Mouse (Mus musculus) layer of hippocampus, adult 9-11 months (tissue): Measurements from ENCODE around the gene BC049762.

Experiments used
- DNase-seq: peaks from one replicate; pipeline ENCODE4 v3.0.0; 2022

Gene BC049762

DNA sequence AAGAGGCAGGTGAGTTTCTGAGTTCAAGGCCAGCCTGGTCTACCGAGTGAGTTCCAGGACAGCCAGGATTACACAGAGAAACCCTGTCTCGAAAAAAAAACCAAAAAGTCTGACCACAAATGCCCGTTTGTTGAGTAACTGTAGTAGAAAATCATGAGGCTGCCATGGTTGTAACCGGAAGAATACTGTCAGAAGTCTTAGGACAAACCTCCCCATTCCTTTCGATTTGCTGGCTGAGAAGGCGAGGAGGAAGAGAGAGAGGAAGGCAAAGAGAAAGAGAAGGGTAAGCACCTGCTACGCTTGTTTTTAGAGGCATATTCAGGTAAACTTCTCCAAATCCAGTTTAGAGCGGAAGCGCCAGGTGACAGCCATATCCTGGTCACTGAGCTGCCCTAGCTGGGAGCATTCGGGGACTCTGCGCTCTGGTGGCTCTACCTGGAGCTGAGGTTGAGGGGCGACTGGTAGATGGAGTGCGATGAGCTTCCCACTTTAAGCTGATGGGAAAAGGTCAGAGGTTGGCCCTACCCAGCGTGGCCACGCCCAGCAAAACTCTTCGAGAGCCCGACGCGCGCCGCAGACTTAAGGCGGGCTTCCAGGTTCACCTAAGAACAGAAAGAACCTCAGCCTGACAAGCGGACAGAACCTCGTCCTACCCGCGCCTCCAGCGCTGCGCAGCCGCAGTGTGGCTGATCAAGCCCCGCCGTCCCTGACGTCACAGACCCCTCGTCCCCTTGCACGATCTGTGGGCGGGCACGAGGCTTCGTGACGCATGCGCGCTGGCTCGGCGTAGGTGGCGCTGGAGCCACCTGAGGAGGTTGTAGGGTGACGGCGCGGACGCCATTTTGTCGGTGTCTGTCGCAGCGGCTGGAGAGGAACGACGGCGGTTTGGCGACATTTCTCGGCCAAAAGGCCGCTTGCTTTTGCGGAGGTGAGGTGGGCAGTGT is at the start of gene BC049762:
Gene BC049762, minus strand, starts transcription at position 705 of the 944 bp plus-strand sequence.
- DNase-seq: peak; percentile 98

DNA sequence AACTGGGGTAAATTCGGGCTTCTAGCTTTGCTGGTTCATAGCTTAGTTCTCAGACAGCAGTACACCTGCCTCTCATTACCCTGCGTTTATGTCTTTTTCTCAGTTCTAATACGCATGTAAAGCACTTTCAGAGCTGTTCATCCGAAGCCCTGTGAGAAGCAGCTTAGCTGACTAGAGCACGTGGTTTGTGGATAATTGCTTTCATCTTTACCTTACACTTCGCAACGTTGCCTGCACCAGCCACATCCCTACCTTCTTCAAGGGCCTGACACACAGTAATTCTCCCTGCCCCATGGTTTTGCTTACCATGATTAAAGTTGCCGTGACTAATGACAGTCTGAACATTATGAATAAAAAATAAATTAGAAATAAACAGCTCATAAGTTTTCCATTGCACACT is 49.0 kb upstream of the BC049762 start:
- no peak for DNase-seq

DNA sequence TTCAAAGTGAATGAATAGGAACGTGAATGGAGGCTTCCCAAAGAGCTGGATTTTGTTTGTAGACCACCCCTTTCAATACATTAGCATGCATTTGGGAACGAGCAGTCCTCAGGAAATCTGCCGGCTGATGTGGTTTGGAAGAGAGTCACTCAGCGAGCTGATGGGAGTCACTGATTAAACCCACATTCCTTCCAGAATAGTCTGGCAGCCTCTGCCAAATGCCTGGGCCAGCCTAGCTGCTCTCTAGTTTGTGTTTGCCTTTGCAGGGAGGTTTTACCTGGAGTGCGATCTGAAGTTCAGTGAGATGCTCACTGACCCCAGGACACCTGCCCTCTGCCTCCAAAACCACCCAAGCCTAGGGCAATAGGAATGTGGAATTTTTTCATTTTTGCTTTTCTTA is 45.5 kb upstream of the BC049762 start:
- DNase-seq: no peak

DNA sequence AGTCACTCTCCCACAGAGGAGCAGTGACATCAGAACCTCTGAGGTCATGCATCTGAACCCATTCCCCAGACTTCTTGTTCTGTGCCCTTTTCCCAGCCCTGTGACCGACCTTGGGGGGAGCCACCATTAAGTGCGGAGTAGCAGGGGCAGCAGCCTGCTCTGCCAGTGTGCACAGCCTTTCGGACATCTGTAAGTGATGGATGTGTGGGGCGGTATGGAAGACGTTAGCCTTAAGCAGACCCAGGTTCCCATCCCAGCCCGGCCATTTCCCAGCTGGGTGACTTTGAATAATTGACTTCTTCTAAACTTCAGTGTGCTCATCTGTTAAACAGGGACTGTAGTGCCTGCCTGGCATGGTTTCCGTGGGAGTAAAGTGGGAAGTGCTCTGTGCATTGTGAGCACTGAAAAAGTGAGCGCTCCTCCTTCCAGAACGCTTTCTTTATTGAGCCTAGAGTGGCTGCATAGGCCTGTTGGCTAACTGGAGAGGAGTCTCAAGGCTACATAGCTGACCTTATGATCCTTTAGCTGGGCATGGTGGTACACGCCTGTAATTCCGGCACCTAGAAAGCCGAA is 41.2 kb upstream of the BC049762 start:
- DNase-seq: no peak

DNA sequence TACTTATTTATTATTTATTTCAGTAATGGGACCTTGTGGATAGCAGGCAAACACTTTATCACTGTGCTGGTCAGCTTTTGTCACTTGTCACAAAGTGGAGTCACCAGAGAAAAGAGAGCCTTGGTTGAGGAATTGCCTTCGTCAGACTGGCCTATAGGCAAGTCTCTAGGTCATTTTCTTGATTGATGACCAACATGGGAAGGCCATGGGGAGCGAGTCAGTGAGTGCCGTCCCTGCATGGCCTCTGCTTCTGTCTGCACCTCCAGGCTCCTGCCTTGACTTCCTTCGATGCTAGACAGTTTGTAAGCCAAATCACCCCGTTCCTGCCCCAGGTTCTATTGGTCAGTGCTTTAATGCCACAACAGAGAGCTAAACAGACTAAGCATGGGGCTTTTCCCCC is 39.5 kb upstream of the BC049762 start:
- DNase-seq: no peak

DNA sequence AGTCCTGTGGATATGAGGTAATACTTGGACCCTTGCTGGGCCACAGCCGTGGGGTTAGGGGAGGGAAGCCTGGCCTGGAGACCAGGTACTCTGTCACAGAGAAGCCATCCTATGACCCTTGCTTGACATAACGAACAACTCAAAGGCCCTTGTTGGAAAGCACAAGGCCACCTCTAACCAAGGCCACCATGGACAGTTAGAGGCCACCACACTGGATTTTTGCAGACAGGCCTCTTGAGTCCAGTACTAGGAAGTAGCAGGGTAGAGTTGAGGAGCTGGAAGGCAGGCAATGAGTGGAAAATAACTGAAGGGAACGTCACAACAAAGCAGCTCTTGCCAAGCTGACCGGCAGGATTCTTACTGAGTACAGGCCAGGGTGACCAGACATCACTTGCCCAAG is 35.8 kb upstream of the BC049762 start:
- DNase-seq: no peak

DNA sequence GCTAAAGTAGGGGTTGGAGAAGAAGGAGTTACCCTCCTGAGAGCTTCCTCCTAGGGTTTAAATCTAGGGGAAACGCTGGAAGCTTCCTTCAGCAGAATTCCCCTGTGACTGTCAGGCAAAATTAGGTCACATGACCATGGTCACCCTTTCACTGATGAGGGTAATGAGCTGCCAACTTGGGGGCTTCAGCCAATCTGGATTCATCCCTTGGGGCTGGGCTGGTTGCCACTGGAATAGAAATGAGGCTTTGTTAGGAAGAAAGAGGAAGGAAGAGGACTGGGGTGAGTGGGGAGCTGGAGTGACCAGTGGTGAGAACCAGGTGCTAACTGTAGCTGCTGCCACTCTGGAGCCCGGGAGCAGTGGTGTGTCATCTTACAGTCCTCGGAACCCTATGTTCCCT is 32.9 kb upstream of the BC049762 start:
- no peak for DNase-seq

DNA sequence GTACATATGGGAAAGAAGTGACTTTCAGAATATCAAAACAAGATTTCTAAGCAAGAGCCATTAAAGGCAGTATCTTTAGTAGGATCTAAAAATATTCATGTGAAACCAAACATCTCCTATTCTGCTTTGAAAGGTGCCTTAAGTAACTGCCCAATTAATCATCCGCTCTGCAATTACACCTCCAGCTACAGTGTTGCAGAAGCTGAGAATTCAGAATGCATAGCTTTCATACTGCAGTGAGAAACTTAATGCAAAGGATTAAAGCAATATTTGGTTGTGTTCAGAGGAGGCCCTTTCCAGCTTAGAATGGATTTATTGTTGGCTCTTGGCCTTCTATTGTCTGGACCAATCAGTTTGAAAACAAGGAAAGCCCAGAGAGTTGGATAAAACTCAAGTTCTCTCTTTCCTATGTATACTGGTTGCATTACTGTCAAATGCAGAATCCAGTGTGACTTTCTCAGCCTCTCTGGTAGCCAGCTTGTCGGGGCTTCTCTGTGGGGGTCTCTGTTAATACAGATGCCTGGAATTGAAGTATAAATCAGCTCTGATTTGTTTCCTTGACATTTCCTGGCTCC is 31.2 kb upstream of the BC049762 start:
- no peak for DNase-seq

DNA sequence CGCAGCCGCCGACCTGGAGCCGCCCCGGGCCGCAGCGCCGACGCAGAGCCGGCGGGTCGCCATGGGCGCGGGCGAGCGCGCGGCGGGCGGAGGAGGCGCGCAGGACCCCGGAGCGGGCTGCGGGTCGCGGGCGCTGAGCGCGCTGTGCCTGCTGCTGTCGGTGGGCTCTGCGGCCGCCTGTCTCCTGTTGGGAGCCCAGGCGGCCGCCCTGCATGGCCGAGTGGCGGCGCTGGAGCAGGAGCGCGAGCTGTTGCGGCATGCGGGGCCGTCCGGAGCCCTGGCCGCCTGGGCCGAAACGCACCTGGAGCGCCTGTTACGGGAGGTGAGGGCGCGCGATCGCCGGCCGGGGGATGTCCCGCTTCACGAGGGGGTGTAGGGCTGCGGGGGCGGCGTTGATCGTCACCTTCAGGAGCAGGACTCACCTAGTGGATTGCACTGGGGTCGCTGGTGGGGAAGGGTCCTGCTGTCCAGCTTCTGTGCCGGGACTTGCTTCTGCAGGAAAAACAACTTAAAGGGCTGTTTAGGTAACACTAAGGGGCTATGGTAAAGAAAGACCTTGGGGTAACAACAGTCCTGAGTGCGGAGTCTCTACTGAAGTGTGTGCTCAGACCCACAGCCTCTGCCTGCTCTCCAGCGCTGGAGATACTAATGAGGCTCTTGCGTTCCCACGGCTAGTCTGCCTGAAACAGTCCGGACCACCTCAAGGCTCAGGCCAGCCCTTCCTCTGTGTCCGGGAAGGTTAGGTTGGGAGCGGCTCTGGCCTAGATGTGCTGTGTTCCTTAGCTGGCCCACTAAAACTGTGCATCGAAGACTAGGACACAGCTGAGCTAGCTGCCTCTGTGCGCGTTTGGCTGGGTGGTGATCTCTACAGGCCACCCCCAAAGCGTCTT is 27.5 kb upstream of the BC049762 start:
- no peak for DNase-seq

DNA sequence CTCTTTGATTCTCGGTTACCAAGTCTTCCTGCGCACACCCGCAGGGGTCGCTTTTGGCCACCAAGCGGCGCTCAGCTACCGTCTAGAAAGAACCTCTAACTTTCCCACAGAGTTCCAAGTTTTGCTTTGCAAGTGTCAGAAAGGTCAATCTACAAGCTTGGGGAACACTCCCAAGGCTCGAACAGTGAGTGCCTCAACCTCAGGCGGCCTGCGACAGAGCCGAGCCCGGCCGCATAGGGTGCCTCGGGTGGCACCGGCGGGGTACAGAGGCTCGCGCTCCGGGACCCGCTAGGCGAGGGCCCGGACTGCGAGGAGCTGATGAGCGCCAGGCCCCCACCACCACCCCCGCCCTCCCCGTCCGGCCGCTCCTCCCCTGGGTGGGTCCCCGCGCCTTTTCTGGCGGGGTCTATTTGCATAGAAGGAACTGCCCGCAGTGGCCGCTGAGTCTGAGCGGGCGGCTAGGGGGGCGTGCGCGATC is 26.8 kb upstream of the BC049762 start, which contains the start of gene Col23a1:
Gene Col23a1, plus strand, starts transcription at position 357 of the 478 bp plus-strand sequence.
- peak; percentile 47 for DNase-seq

DNA sequence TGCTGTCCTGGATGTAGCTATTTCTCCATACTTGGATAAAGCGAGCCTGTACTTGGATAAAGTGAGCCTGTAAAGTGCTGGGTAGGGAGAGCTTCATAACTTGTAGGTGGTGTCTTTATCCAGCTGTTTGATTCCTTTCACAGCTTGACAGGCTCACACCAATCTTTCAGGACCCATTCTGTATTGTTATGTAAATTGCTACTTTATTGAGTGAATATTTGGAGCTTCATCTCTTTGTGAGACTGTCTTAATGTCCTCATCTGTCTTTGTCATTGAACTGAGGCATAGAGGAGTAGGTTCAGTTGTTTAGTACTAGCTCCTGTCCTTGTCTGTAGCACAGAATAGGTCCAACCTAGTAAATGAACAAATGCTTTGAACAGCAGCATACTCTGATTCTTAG is 11.6 kb upstream of the BC049762 start:
- DNase-seq: no peak

DNA sequence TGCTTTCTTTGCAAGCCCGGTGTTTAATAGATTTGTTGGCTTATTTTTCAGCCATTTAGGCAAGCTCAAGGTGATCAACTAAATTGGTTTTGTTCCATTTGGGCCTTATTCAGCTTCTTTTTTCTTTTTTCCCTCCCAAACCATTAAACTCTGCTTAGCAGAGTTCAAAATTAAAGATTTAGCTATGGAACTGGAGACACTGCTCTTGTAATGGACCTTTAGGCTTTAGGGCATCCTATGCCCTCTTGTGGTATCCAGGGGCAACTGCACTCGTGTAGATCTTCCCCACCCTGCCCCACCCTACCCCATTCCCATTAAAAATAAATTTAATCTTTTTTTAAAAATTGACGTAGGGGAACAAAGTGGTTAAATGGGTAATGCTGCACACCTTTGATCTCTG is 2.5 kb upstream of the BC049762 start:
- no peak for DNase-seq

DNA sequence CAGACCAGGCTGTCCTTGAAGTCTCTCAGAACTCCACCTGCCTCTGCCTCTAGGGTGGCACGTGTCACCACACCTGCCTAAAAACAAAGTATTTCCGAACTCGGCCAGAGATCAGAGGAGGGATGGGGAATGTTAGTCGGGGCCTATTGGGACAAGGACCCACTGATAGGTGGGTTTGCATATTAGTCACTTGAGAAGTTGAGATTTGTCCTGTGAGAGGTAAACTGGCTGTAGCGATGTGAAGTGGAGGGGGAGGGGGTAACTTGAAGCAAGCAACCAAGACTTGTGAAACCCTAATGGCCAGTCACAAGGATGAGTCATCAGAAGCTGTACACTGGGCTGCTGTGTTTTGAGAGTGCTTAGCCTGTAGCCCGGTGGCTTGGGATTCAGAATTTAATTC is 1.5 kb upstream of the BC049762 start:
- DNase-seq: peak; percentile 31

DNA sequence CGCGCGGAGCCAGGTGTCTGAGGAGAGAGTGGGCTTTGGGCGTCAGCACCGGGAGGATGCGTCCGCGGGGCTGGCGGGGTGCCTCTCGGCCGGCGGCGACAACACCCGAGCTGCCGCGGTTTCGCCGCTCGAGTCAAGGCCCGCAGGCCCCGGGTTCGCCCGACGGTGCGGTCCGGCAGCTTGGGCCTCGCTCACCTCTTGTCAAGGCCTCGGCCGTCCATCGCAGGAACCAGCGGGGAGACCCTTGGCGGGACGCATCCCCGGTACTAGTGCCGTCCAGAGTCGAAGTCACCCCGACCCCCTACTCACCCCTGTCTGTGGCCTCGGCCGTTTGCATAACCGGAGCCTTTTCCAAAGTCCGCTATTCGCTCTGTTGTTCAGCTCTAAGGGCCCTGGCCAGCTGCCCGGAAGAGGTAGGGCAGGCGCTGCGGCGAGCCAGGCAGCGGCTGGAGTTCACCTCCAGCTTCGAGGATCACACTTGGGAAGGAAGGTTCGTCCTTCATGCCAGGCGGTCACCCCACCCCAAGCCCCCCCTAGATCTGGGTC is 513 bp upstream of the BC049762 start:
- peak; percentile 56 for DNase-seq

DNA sequence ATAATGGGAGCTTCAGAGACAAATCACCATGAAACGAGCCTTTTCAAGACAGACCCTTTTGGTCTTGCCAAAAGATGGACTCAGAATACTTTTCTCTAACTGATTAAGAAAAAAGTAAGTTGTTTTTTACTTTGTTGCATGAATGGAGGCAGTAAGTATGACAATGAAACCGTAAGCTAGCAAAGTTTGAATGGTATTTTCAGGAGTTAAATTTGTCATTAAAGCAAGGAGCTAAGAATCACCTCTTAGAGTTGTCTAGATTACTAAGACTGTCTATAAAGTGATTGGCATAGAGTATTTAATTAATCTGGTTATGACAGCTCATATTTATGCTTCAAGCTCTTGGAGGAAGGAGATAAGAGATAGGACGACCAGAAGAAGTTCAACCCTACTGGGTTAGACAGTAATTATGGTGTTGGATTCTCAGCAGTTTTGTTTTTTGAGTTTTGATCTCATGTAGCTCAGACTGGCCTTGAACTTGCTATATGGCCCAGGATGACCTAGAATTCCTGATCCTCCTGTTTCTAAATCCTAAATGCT is 1.1 kb downstream of the BC049762 start, which contains the start of gene Clk4:
Gene Clk4, plus strand, starts transcription at position 51 of the 540 bp plus-strand sequence.
- DNase-seq: no peak

DNA sequence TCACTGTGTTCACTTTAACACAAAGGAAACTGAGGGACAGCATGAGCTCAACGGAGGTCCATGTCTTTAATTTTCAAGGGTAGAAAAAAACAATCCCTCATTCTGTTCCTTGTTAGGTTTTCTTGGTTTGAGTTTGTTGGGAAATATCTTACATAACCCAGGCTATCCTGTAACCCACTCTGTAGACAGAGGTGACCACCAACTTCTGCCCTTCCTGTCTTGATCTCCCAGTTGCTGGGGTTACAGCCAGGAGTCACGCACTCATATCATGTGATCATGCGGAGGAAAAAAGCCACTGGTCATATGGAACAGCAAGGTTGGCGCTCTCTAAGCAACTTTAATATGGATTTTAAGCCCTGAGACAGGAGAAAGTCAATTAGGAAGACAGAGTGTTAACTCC is 5.8 kb downstream of the BC049762 start:
- DNase-seq: no peak

DNA sequence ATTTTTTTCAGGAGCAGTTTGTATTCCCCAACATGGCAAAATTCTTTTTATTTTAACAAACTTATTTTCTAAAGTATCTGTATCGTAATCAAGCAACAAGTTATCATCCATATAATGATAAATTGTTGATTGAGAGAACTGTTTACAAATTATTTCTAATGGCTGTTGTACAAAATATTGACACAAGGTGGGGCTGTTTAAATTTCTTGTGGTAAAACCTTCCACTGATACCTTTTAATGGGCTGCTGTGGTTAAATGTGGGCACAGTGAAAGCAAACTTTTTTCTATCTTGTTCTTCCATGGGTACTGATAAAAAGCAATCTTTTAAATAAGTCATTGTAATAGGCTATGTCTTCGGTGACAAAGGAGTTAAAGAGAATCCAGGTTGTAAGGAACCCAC is 19.9 kb downstream of the BC049762 start:
- no peak for DNase-seq

DNA sequence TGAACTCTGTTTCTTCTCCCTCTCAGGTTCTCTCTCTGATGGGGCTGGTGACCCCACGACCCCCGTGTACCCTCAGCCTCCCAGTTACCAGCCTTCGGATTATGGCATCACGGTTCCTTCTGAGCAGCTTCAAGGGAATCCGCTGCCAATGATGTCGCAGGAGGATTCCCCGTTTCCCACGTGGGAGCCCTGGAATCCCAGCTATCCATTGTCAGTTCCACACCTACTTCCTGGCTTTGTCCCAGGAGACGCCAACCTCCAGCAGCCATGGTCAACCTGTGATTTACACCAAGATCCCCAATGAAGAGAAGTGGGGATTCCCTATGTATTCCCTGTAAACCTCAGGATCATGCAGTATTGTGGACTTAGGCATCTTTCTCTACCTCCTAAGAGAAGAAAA is 28.2 kb downstream of the BC049762 start:
- no peak for DNase-seq

DNA sequence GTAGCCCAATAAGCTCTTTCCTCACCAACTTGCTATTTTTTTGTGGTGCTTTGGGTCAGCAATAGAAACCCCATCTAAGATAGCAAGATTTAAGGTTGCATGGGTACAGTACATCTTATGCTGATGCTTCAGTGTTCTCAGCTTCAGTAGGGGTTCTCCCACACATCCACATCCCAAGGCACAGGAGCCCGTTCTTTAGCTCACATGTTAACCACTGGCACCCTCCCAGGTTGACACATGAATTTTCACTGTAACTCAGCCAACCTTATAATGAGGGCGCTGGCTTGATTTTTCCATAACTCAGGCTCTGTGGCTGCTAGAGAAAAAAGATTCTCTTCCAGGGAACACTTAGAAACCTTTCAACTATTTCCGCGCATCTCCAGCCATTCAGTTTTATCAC is 35.7 kb downstream of the BC049762 start:
- peak; percentile 50 for DNase-seq

DNA sequence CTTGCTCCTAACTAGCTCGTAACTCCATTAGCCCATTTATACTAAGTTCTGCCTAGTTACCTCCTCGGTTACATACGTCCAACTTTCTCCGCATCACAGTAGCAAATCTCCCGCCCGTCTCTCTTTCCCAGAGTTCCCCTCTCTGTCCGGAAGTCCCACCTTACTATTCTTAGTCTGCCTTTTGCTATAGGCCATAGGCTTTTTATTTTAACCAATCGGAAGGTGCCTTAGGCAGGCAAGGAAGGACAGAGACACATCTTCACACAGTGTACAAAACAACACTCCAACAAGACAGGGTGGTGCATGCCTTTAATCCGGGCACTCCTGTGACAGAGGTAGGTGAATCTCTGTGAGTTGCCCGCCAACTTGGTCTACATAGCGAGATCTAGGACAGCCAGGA is 42.5 kb downstream of the BC049762 start, which contains the start of gene Gm12569:
Gene Gm12569, plus strand, starts transcription at position 166 of the 400 bp plus-strand sequence.
- DNase-seq: no peak

DNA sequence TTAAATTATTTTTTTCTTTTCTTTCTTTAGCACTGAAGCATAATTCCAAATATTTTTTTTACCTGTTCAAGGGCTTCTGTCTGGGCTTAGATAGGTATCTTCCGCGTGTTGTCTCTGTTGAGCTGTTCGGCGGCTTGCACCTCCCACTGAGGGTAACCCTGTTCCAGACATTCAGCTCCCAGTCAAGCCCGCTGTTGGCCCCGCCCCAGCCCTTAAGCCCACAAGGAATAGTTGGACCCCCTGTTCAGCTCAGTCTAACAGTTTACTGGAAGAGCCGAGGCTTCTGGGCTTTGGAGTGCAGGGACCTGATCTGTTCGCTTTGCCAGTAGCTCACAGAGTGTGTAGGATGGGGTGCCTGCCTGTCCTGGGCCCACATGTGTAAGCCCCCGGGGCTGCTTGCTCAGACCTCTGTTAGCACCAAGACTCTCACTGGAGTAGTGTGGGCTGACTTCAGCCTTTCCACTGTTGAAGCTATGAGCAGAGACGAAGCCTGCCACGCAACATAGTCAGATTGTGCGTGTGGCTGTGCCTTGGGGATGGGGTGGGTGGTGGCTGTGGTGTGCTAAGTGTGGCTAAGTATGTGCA is 43.4 kb downstream of the BC049762 start:
- no peak for DNase-seq

DNA sequence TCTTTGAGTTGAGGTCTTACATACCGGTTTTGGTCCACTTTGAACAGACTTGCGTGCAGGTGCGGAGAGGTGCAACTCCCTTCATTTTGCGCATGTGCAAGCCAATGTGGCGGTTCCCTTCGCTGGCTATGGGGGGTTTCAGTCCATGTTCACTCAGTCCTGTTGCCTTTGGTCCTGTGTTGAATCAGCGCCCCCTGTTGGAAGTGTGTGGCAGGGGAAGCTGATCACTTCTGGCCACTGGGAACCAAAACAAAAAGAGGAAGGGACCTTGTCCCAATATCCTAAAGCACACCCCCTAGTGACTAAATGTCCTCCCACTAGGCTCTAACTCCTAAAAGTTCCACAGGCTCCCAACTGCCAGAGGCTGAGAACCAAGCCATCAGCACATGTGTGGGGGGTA is 48.8 kb downstream of the BC049762 start:
- DNase-seq: no peak
